Mouse (Mus musculus) neural tube, embryonic 13.5 days (tissue): ENCODE measurements at regions not wholly inside any gene's neighbourhood (a gene's known extent, or its start where the extent isn't known, plus 50 kb on each side); places are given as distances from the start of the nearest gene placed in this dataset.
"Not testable (repeated sequence)": the region's sequence is repeated elsewhere in the genome, so short reads cannot be mapped to it uniquely, and the experiment has no call there.

Experiments
- ATAC-seq: fragments of 200-750 bp; cut with Nextera tagmentation; 2 replicates; pipeline ENCODE4 v1.8.0; 2017; ENCODE audit warnings: low read depth, mild to moderate bottlenecking, moderate TSS enrichment, moderate library complexity
- H3K27ac ChIP-seq: fragments of 300-500 bp; sonication (generic); replicated peaks from 2 replicates; pipeline ENCODE4 v1.5.1; 2015; ENCODE audit warnings: moderate library complexity, mild to moderate bottlenecking, inconsistent platforms
- H3K27me3 ChIP-seq: fragments of 300-500 bp; sonication (generic); 2 replicates; pipeline ENCODE4 v1.6.1; 2015; ENCODE audit warnings: mild to moderate bottlenecking, inconsistent platforms
- H3K36me3 ChIP-seq: fragments of 300-500 bp; sonication (generic); 2 replicates; pipeline ENCODE4 v1.6.1; 2015; ENCODE audit warnings: mild to moderate bottlenecking, inconsistent platforms
- H3K4me1 ChIP-seq: fragments of 300-500 bp; sonication (generic); replicated peaks from 2 replicates; pipeline ENCODE4 v1.6.1; 2015; ENCODE audit warnings: inconsistent platforms
- H3K4me2 ChIP-seq: fragments of 300-500 bp; sonication (generic); 2 replicates; pipeline ENCODE4 v1.6.1; 2015; ENCODE audit warnings: inconsistent platforms, mild to moderate bottlenecking, moderate library complexity
- H3K4me3 ChIP-seq: fragments of 300-500 bp; sonication (generic); 2 replicates; pipeline ENCODE4 v1.5.1; 2015; ENCODE audit warnings: mild to moderate bottlenecking, inconsistent platforms
- H3K9ac ChIP-seq: fragments of 300-500 bp; sonication (generic); 2 replicates; pipeline ENCODE4 v1.6.1; 2015; ENCODE audit warnings: moderate library complexity, mild to moderate bottlenecking, inconsistent platforms
- H3K9me3 ChIP-seq: fragments of 300-500 bp; sonication (generic); 2 replicates; pipeline ENCODE4 v1.6.1; 2016; ENCODE audit warnings: inconsistent platforms
- WGBS: fragments of 180-500 bp; shearing (Covaris S2); methylation state at CpG from one replicate; pipeline ENCODE4 v1.1.7; 2015; 5-methylcytosine and 5-hydroxymethylcytosine counted together

GRCm38 (mm10) chr14:108828668-108829067 lies 85.3 kb downstream of the Slitrk1 start:
- Histone ChIP-seq H3K27me3 (no peaks in the 10 kb centered on the region), H3K9me3 (no peaks in the 10 kb centered on the region), H3K4me2 (no peak overlapping the region), H3K36me3 (no peaks in the 10 kb centered on the region), H3K9ac (no peak overlapping the region), H3K4me1 (no peaks in the 10 kb centered on the region), H3K27ac (no peak overlapping the region), H3K4me3 (no peak overlapping the region)
- ATAC-seq, result no peak
- WGBS, result 94% methylated on average over 3 of the region's 3 CpGs

GRCm38 (mm10) chr14:108821539-108821938 lies 92.4 kb downstream of the Slitrk1 start:
- Histone ChIP-seq H3K4me2 (no peak overlapping the region), H3K9me3 (no peaks in the 10 kb centered on the region), H3K27ac (no peak overlapping the region), H3K4me3 (no peak overlapping the region), H3K4me1 (no peaks in the 10 kb centered on the region), H3K27me3 (no peaks in the 10 kb centered on the region), H3K9ac (no peak overlapping the region), H3K36me3 (no peaks in the 10 kb centered on the region)
- WGBS, result 88% methylated on average over 4 of the region's 4 CpGs
- no peak for ATAC-seq

GRCm38 (mm10) chr14:108819370-108819769 lies 94.6 kb downstream of the Slitrk1 start:
- 64% methylated on average over 1 of the region's 1 CpGs for WGBS
- Histone ChIP-seq H3K27me3 (no peaks in the 10 kb centered on the region), H3K4me2 (no peak overlapping the region), H3K4me1 (no peaks in the 10 kb centered on the region), H3K9ac (no peak overlapping the region), H3K9me3 (no peaks in the 10 kb centered on the region), H3K4me3 (no peak overlapping the region), H3K36me3 (no peaks in the 10 kb centered on the region), H3K27ac (no peak overlapping the region)
- no peak for ATAC-seq

DNA sequence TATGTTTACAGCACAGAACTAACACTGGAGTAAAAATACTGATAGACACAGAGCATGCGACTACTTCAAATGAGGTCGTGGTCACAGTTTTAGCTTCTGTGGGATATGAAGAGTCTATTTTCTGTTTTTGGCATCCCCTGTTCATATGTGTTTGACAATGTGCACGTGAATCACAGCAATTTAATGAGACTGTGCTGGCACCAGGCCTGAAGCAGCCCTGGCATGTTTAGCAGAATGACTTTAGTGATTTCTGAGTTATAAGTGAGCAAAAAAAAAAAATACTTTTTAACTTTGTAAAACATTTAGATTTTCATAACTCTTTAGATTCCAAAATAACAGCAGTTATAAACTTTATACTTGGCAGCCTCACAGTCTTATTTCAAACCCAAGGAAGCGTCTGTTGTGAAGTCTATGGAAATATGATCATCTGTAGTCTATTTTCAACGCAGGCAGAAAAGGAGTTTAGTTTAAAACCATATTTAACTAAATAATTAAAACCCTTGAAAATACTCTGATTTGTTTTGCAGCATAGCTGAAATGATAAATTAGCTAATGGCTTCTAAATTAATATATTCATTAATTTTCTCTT lies 108.5 kb downstream of the Slitrk1 start:
- no peak for ATAC-seq
- WGBS, result 80% methylated on average over 5 of the region's 5 CpGs

DNA sequence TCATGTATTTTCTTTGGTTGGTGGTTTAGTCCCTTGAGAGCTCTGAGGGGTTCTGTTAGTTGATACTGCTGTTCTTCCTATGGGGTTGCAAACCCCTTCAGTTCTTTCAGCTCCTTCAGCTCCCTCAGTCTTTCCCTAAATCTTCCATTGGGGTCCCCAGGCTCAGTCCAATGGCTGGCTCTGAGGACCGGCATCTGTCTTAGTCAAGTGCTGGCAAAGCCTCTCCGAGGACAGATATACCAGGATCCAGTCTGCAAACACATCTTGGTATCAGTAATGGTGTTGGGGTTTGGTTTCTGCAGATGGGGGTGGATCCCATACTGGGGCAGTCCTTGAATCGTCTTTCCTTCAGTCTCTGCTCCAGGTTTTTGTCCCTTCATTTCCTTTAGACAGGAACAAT lies 115.1 kb downstream of the Slitrk1 start:
- Histone ChIP-seq H3K9me3 (no peaks in the 10 kb centered on the region), H3K36me3 (no peaks in the 10 kb centered on the region), H3K4me2 (no peak overlapping the region), H3K4me3 (no peak overlapping the region), H3K4me1 (no peaks in the 10 kb centered on the region), H3K9ac (no peak overlapping the region), H3K27ac (no peak overlapping the region), H3K27me3 (no peaks in the 10 kb centered on the region)
- 92% methylated on average over 3 of the region's 3 CpGs for WGBS
- ATAC-seq, result no peak

More for the DNA sequence above, 108.5 kb downstream of the Slitrk1 start:
- H3K27me3 ChIP-seq, result no peaks in the 10 kb centered on the region
- H3K27ac ChIP-seq, result no peak overlapping the region
- H3K9ac ChIP-seq, result no peak overlapping the region
- no peaks in the 10 kb centered on the region for H3K36me3 ChIP-seq
- H3K4me2 ChIP-seq, result no peak overlapping the region
- H3K4me3 ChIP-seq, result no peak overlapping the region
- no peaks in the 10 kb centered on the region for H3K9me3 ChIP-seq
- H3K4me1 ChIP-seq, result no peaks in the 10 kb centered on the region

GRCm38 (mm10) chr14:108792445-108792844 lies 121.5 kb downstream of the Slitrk1 start:
- H3K36me3 ChIP-seq, result no peaks in the 10 kb centered on the region
- no peak overlapping the region for H3K4me2 ChIP-seq
- H3K4me3 ChIP-seq, result no peak overlapping the region
- H3K4me1 ChIP-seq, result no peaks in the 10 kb centered on the region
- ATAC-seq, result peak; percentile 53; the same call in 1 of the 2 replicates
- no peak overlapping the region for H3K9ac ChIP-seq
- no peaks in the 10 kb centered on the region for H3K9me3 ChIP-seq
- H3K27ac ChIP-seq, result no peak overlapping the region
- no peaks in the 10 kb centered on the region for H3K27me3 ChIP-seq
- WGBS, result 63% methylated on average over 3 of the region's 3 CpGs

DNA sequence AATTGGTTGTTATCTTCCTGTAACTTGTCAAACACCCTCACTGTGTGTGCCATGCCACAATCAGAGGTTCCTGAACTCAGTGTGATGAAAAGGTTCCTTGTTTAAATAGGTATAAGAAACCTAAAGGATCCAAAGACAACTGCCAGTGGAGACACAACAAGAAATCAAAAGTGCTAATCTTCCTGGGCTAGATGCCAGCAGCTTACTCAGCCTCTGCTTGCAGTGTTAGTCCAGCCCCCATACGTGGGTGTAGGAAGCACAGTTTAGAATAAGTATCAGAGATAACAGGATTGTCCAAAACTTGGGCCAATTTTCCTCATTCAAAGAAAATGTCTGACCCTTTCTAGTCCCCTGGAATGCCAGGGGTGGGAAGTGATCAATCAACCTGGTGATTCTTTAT lies 122.7 kb downstream of the Slitrk1 start:
- Histone ChIP-seq H3K4me3 (no peak overlapping the region), H3K9ac (no peak overlapping the region), H3K4me2 (no peak overlapping the region), H3K27ac (no peak overlapping the region), H3K27me3 (no peaks in the 10 kb centered on the region), H3K4me1 (no peaks in the 10 kb centered on the region), H3K9me3 (no peaks in the 10 kb centered on the region), H3K36me3 (no peaks in the 10 kb centered on the region)
- WGBS, result 50% methylated on average over 1 of the region's 1 CpGs
- no peak for ATAC-seq

DNA sequence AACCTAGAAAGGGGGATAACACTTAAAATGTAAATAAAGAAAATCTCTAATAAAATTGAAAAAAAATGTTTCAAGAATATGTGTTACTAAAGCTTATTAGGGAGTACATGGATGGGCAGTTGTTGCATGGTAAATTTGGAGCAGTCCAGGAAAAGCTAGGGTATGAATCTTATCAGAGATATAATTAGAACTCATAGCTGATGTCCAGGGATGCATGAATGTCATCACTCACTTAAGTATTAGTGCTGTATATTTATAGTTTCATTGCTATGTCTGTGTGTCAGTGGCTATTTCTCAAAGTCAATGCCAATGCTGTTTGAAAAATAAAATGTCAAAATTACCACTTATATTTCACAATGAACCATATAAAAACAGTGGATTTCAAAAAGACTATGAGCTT lies 165.2 kb downstream of the Slitrk1 start:
- Histone ChIP-seq H3K27ac (no peak overlapping the region), H3K36me3 (no peaks in the 10 kb centered on the region), H3K4me1 (no peaks in the 10 kb centered on the region), H3K9me3 (no peaks in the 10 kb centered on the region), H3K4me2 (no peak overlapping the region), H3K4me3 (no peak overlapping the region), H3K27me3 (no peaks in the 10 kb centered on the region), H3K9ac (no peak overlapping the region)
- no peak for ATAC-seq

DNA sequence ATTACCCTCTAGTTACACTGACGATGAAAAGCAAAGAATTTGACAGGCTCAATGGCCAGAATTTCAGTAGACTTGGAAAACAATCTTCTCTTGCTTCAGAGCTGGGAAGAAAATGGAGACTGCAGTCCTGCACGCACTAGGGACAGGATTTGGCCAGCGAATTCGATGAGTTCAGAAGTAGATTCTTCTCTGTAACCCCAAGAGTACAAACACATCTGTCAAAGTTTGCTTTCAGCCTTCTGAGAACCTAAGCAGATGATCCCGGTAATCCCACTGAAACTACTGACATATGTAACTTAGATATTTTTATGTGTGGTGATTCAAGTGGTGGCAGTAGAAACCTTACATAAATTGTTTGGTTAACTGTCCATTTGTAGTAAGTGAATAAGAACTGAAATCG lies 202.1 kb downstream of the Slitrk1 start:
- H3K4me1 ChIP-seq, result no peaks in the 10 kb centered on the region
- H3K4me3 ChIP-seq, result no peak overlapping the region
- H3K9me3 ChIP-seq, result no peaks in the 10 kb centered on the region
- H3K27ac ChIP-seq, result no peak overlapping the region
- H3K27me3 ChIP-seq, result no peaks in the 10 kb centered on the region
- H3K4me2 ChIP-seq, result no peak overlapping the region
- H3K36me3 ChIP-seq, result no peaks in the 10 kb centered on the region
- WGBS, result 86% methylated on average over 6 of the region's 6 CpGs
- no peak overlapping the region for H3K9ac ChIP-seq
- no peak for ATAC-seq

GRCm38 (mm10) chr14:108709101-108709631 lies 204.8 kb downstream of the Slitrk1 start:
- no peaks in the 10 kb centered on the region for H3K4me1 ChIP-seq
- H3K9ac ChIP-seq, result no peak overlapping the region
- H3K9me3 ChIP-seq, result no peaks in the 10 kb centered on the region
- no peak overlapping the region for H3K27ac ChIP-seq
- H3K36me3 ChIP-seq, result no peaks in the 10 kb centered on the region
- ATAC-seq, result no peak
- H3K27me3 ChIP-seq, result no peaks in the 10 kb centered on the region
- H3K4me2 ChIP-seq, result no peak overlapping the region
- H3K4me3 ChIP-seq, result no peak overlapping the region

DNA sequence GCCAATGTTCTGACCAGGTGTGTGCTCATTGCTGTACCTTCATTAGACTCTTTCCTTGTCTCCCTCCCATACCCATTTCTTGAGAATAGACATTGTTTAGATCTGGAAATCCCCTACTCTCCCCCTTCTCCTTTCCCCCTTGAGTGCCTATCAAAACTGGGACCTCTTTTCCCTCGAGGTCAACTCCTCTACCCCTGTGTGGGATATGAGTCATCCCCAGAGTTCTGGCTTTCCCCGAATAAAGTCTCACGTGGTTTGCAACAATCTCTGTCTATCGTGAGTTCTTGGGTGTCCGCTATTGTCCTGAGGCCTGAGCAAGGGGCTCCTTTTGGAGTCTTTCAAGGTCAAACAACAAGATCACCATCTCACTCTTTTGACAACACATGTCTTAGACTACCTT lies 209.3 kb downstream of the Slitrk1 start:
- H3K4me3 ChIP-seq, H3K27me3 ChIP-seq, H3K27ac ChIP-seq, H3K4me2 ChIP-seq, H3K36me3 ChIP-seq, ATAC-seq, H3K9me3 ChIP-seq, H3K9ac ChIP-seq, H3K4me1 ChIP-seq: not testable (repeated sequence)
- WGBS, result 94% methylated on average over 5 of the region's 5 CpGs

DNA sequence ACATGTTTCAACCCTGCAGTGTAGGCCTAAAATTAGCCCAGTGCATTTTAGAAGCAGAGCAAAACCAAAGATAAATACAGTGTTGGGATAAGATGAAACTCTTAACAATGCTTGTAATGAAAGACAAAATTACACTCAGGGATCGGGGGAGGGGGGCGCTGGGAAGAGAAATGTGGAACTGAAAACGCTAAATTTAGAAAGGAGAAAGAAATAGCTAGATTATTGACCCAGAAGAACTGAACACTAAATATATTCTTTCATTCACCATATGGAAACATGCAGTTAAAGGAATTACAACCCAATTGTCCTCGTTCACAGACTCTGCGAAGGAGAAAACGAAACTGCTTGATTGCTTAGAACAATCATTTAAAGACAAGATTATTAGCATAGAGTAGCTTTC lies 249.1 kb downstream of the Slitrk1 start:
- peaks cover 2% of the 10 kb centered on the region for H3K9me3 ChIP-seq
- 77% methylated on average over 6 of the region's 6 CpGs for WGBS
- H3K27me3 ChIP-seq, result no peaks in the 10 kb centered on the region
- H3K4me1 ChIP-seq, result no peaks in the 10 kb centered on the region
- no peak overlapping the region for H3K9ac ChIP-seq
- no peaks in the 10 kb centered on the region for H3K36me3 ChIP-seq
- H3K4me2 ChIP-seq, result no peak overlapping the region
- no peak overlapping the region for H3K4me3 ChIP-seq
- H3K27ac ChIP-seq, result no peak overlapping the region
- ATAC-seq, result no peak

GRCm38 (mm10) chr14:108638291-108638690 lies 275.7 kb downstream of the Slitrk1 start:
- H3K9ac ChIP-seq, result no peak overlapping the region
- H3K9me3 ChIP-seq, result no peaks in the 10 kb centered on the region
- H3K4me2 ChIP-seq, result no peak overlapping the region
- no peak for ATAC-seq
- no peak overlapping the region for H3K27ac ChIP-seq
- WGBS, result 87% methylated on average over 2 of the region's 2 CpGs
- H3K4me1 ChIP-seq, result no peaks in the 10 kb centered on the region
- no peaks in the 10 kb centered on the region for H3K27me3 ChIP-seq
- H3K4me3 ChIP-seq, result no peak overlapping the region
- H3K36me3 ChIP-seq, result no peaks in the 10 kb centered on the region
